ENCODE assay signal across 20 mouse cellular contexts in genomic region chr3:100798872-100799422, GRCm38 (mm10). TPM values are rescaled to one million over a fixed set of nuclear protein-coding genes. Genes with fewer than 3 reads are reported as not detected.
"Had no signal": no experiment of that assay in that cellular context is flagged by ENCODE, and none has a peak within 500 bp of the region (broad histone marks: within the 10 kb centered on the region; RNA-seq: fewer than 3 reads in every experiment).

No protein-coding gene starts in this region.

- DNase-seq: kidney, adult 18-20 months; kidney, adult 9 months; kidney, postnatal 14 days; kidney, postnatal 4 days; left cerebral cortex, postnatal 4 days; liver, postnatal 0 days; thymus, adult 18-20 months; thymus, postnatal 36 days had no signal

- H3K9me3 ChIP-seq: limb, embryonic 12.5 days; limb, embryonic 15.5 days; lung, embryonic 15.5 days; midbrain, embryonic 12.5 days; neural tube, embryonic 13.5 days had no signal

- H3K27me3 ChIP-seq: limb, embryonic 12.5 days; limb, embryonic 15.5 days; lung, embryonic 15.5 days; midbrain, embryonic 12.5 days; neural tube, embryonic 13.5 days had no signal

- H3K27ac ChIP-seq: limb, embryonic 12.5 days; limb, embryonic 15.5 days; liver, embryonic 14.5 days; lung, embryonic 15.5 days; midbrain, embryonic 12.5 days; neural tube, embryonic 13.5 days had no signal

- H3K9ac ChIP-seq: limb, embryonic 12.5 days; limb, embryonic 15.5 days; liver, embryonic 14.5 days; liver, postnatal 0 days; lung, embryonic 15.5 days; midbrain, embryonic 12.5 days; neural tube, embryonic 13.5 days had no signal

- H3K4me2 ChIP-seq: limb, embryonic 12.5 days; limb, embryonic 15.5 days; liver, embryonic 11.5 days; lung, embryonic 15.5 days; midbrain, embryonic 12.5 days; neural tube, embryonic 13.5 days had no signal

- H3K4me3 ChIP-seq: limb, embryonic 12.5 days; limb, embryonic 15.5 days; lung, embryonic 15.5 days; midbrain, embryonic 12.5 days; myocyte; neural tube, embryonic 13.5 days had no signal

- H3K4me1 ChIP-seq: limb, embryonic 12.5 days; lung, embryonic 15.5 days; midbrain, embryonic 12.5 days; neural tube, embryonic 13.5 days had no signal

- ATAC-seq: intestine, embryonic 16.5 days; liver, postnatal 0 days; midbrain, embryonic 16.5 days had no signal

- H3K36me3 ChIP-seq: limb, embryonic 12.5 days; limb, embryonic 15.5 days; lung, embryonic 15.5 days; midbrain, embryonic 12.5 days; neural tube, embryonic 13.5 days had no signal

RNA-seq across cellular contexts. Expression of gene Vtcn1, which starts 26.3 kb away (rescaled TPM):
- polyA plus RNA-seq: limb, embryonic 12.5 days; liver, embryonic 11.5 days; liver, embryonic 14.5 days; midbrain, embryonic 16.5 days; neural tube, embryonic 13.5 days; small intestine, adult 2 months; spleen, adult 2 months had no signal
